Mouse (Mus musculus): ENCODE data around the gene Adgrg7.
A peak's percentile ranks its signal among the peaks of the same experiment; 100 is the strongest.

Adgrg7 gene

GRCm38 (mm10) chr16:56795481-56796139 lies at the start of gene Adgrg7:
TSS of gene Adgrg7 (minus strand) at chr16:56795855.
- Histone ChIP-seq H3K27me3 (ENCODE audit: insufficient read depth, low read length) (no peaks in the 10 kb centered on the region), H3K9me3 (ENCODE audit: low read length) (no peaks in the 10 kb centered on the region), H3K4me3 (replicated peaks; ENCODE audit: low read length) (no peak within 1 kb of the TSS), H3K36me3 (ENCODE audit: insufficient read depth, low read length) (no peaks in the 10 kb centered on the region), H3K4me1 (replicated peaks; ENCODE audit: low read depth, low read length) (no peaks in the 10 kb centered on the region; the same call in 1 of the 2 replicates)
- TF ChIP-seq NANOG (IDR thresholded peaks at IDR 0.05; ENCODE audit: borderline replicate concordance, low read length) (no peak), POU5F1 (IDR thresholded peaks at IDR 0.05; ENCODE audit: borderline replicate concordance, low read length) (no peak), CTCF (conservative IDR thresholded peaks at IDR 0.05; ENCODE audit: low read length) (no peak)

- no peaks in the 10 kb centered on the region for H3K4me1 ChIP-seq (replicated peaks; ENCODE audit: low read depth, low read length)
- TF ChIP-seq POU5F1 (IDR thresholded peaks at IDR 0.05; ENCODE audit: borderline replicate concordance, low read length): no peak
- TF ChIP-seq NANOG (IDR thresholded peaks at IDR 0.05; ENCODE audit: borderline replicate concordance, low read length): no peak
- TF ChIP-seq CTCF (conservative IDR thresholded peaks at IDR 0.05; ENCODE audit: low read length): no peak
- H3K27me3 ChIP-seq (ENCODE audit: insufficient read depth, low read length): no peaks in the 10 kb centered on the region
- H3K36me3 ChIP-seq (ENCODE audit: insufficient read depth, low read length): no peaks in the 10 kb centered on the region
- no peaks in the 10 kb centered on the region for H3K9me3 ChIP-seq (ENCODE audit: low read length)
- no peak overlapping the region for H3K4me3 ChIP-seq (replicated peaks; ENCODE audit: low read length)
These were observed 47.3 kb upstream of the Adgrg7 start for GRCm38 (mm10) chr16:56842988-56843387.

GRCm38 (mm10) chr16:56833312-56833711 lies 37.7 kb upstream of the Adgrg7 start:
- Histone ChIP-seq H3K9me3 (ENCODE audit: low read length) (peaks cover 18% of the 10 kb centered on the region), H3K27me3 (ENCODE audit: insufficient read depth, low read length) (no peaks in the 10 kb centered on the region), H3K4me3 (replicated peaks; ENCODE audit: low read length) (no peak overlapping the region), H3K36me3 (ENCODE audit: insufficient read depth, low read length) (no peaks in the 10 kb centered on the region), H3K4me1 (replicated peaks; ENCODE audit: low read depth, low read length) (no peaks in the 10 kb centered on the region)
- TF ChIP-seq POU5F1 (IDR thresholded peaks at IDR 0.05; ENCODE audit: borderline replicate concordance, low read length): no peak
- no peak for TF ChIP-seq NANOG (IDR thresholded peaks at IDR 0.05; ENCODE audit: borderline replicate concordance, low read length)
- TF ChIP-seq CTCF (conservative IDR thresholded peaks at IDR 0.05; ENCODE audit: low read length): no peak

- Histone ChIP-seq H3K4me1 (replicated peaks; ENCODE audit: low read depth, low read length) (no peaks in the 10 kb centered on the region), H3K9me3 (ENCODE audit: low read length) (peaks cover 18% of the 10 kb centered on the region), H3K36me3 (ENCODE audit: insufficient read depth, low read length) (no peaks in the 10 kb centered on the region), H3K4me3 (replicated peaks; ENCODE audit: low read length) (no peak overlapping the region), H3K27me3 (ENCODE audit: insufficient read depth, low read length) (no peaks in the 10 kb centered on the region)
- TF ChIP-seq POU5F1 (IDR thresholded peaks at IDR 0.05; ENCODE audit: borderline replicate concordance, low read length): no peak
- TF ChIP-seq CTCF (conservative IDR thresholded peaks at IDR 0.05; ENCODE audit: low read length): no peak
- no peak for TF ChIP-seq NANOG (IDR thresholded peaks at IDR 0.05; ENCODE audit: borderline replicate concordance, low read length)
These were observed 36.3 kb upstream of the Adgrg7 start for GRCm38 (mm10) chr16:56831986-56832385.

- H3K9me3 ChIP-seq (ENCODE audit: low read length): no peaks in the 10 kb centered on the region
- no peak overlapping the region for H3K4me3 ChIP-seq (replicated peaks; ENCODE audit: low read length)
- no peaks in the 10 kb centered on the region for H3K27me3 ChIP-seq (ENCODE audit: insufficient read depth, low read length)
- H3K4me1 ChIP-seq (replicated peaks; ENCODE audit: low read depth, low read length): no peaks in the 10 kb centered on the region; the same call in 1 of the 2 replicates
- H3K36me3 ChIP-seq (ENCODE audit: insufficient read depth, low read length): no peaks in the 10 kb centered on the region
- TF ChIP-seq POU5F1 (IDR thresholded peaks at IDR 0.05; ENCODE audit: borderline replicate concordance, low read length): no peak
- no peak for TF ChIP-seq CTCF (conservative IDR thresholded peaks at IDR 0.05; ENCODE audit: low read length)
- no peak for TF ChIP-seq NANOG (IDR thresholded peaks at IDR 0.05; ENCODE audit: borderline replicate concordance, low read length)
These were observed 5.9 kb upstream of the Adgrg7 start for GRCm38 (mm10) chr16:56801370-56802109.

- Histone ChIP-seq H3K4me1 (replicated peaks; ENCODE audit: low read depth, low read length) (no peaks in the 10 kb centered on the region; the same call in 1 of the 2 replicates), H3K36me3 (ENCODE audit: insufficient read depth, low read length) (no peaks in the 10 kb centered on the region), H3K9me3 (ENCODE audit: low read length) (no peaks in the 10 kb centered on the region), H3K27me3 (ENCODE audit: insufficient read depth, low read length) (no peaks in the 10 kb centered on the region), H3K4me3 (replicated peaks; ENCODE audit: low read length) (no peak overlapping the region)
- TF ChIP-seq CTCF (conservative IDR thresholded peaks at IDR 0.05; ENCODE audit: low read length) (no peak), POU5F1 (IDR thresholded peaks at IDR 0.05; ENCODE audit: borderline replicate concordance, low read length) (no peak), NANOG (IDR thresholded peaks at IDR 0.05; ENCODE audit: borderline replicate concordance, low read length) (no peak)
These were observed 5.3 kb upstream of the Adgrg7 start for GRCm38 (mm10) chr16:56800946-56801345.

GRCm38 (mm10) chr16:56800469-56800868 lies 4.8 kb upstream of the Adgrg7 start:
- TF ChIP-seq NANOG (IDR thresholded peaks at IDR 0.05; ENCODE audit: borderline replicate concordance, low read length) (no peak), CTCF (conservative IDR thresholded peaks at IDR 0.05; ENCODE audit: low read length) (peak; percentile 67), POU5F1 (IDR thresholded peaks at IDR 0.05; ENCODE audit: borderline replicate concordance, low read length) (no peak)
- no peaks in the 10 kb centered on the region; the same call in 1 of the 2 replicates for H3K4me1 ChIP-seq (replicated peaks; ENCODE audit: low read depth, low read length)
- H3K9me3 ChIP-seq (ENCODE audit: low read length): no peaks in the 10 kb centered on the region
- no peak overlapping the region for H3K4me3 ChIP-seq (replicated peaks; ENCODE audit: low read length)
- H3K36me3 ChIP-seq (ENCODE audit: insufficient read depth, low read length): no peaks in the 10 kb centered on the region
- no peaks in the 10 kb centered on the region for H3K27me3 ChIP-seq (ENCODE audit: insufficient read depth, low read length)

- Histone ChIP-seq H3K36me3 (ENCODE audit: insufficient read depth, low read length) (no peaks in the 10 kb centered on the region), H3K27me3 (ENCODE audit: insufficient read depth, low read length) (no peaks in the 10 kb centered on the region), H3K4me1 (replicated peaks; ENCODE audit: low read depth, low read length) (no peaks in the 10 kb centered on the region; the same call in 1 of the 2 replicates), H3K9me3 (ENCODE audit: low read length) (no peaks in the 10 kb centered on the region), H3K4me3 (replicated peaks; ENCODE audit: low read length) (no peak overlapping the region)
- no peak for TF ChIP-seq NANOG (IDR thresholded peaks at IDR 0.05; ENCODE audit: borderline replicate concordance, low read length)
- TF ChIP-seq CTCF (conservative IDR thresholded peaks at IDR 0.05; ENCODE audit: low read length): no peak
- TF ChIP-seq POU5F1 (IDR thresholded peaks at IDR 0.05; ENCODE audit: borderline replicate concordance, low read length): no peak
These were observed 3.9 kb upstream of the Adgrg7 start for GRCm38 (mm10) chr16:56799541-56800029.

Measured in E14TG2a.4 (cell line).